Mouse (Mus musculus) intestine, embryonic 15.5 days (tissue): ENCODE results near the gene Clec2h. TPM values are rescaled to one million over a fixed set of nuclear protein-coding genes. Genes with fewer than 3 reads are reported as not detected.
"Not testable (repeated sequence)": the region's sequence is repeated elsewhere in the genome, so short reads cannot be mapped to it uniquely, and the experiment has no call there.

Experiments used
- ATAC-seq: fragments of 200-750 bp; cut with Nextera tagmentation; 2 replicates; pipeline ENCODE4 v1.8.0; 2017; ENCODE audit warnings: moderate TSS enrichment, moderate library complexity
- H3K27ac ChIP-seq: fragments of 300-500 bp; sonication (generic); 2 replicates; pipeline ENCODE4 v1.5.1; 2015; ENCODE audit warnings: mild to moderate bottlenecking, inconsistent platforms
- H3K27me3 ChIP-seq: fragments of 300-500 bp; sonication (generic); replicated peaks from 2 replicates; pipeline ENCODE4 v1.6.1; 2015; ENCODE audit warnings: inconsistent platforms
- H3K36me3 ChIP-seq: fragments of 300-500 bp; sonication (generic); 2 replicates; pipeline ENCODE4 v1.6.1; 2015; ENCODE audit warnings: inconsistent platforms
- H3K4me1 ChIP-seq: fragments of 300-500 bp; sonication (generic); replicated peaks from 2 replicates; pipeline ENCODE4 v1.6.1; 2015; ENCODE audit warnings: inconsistent platforms
- H3K4me2 ChIP-seq: fragments of 300-500 bp; sonication (generic); replicated peaks from 2 replicates; pipeline ENCODE4 v1.6.1; 2015; ENCODE audit warnings: mild to moderate bottlenecking, inconsistent platforms
- H3K4me3 ChIP-seq: fragments of 300-500 bp; sonication (generic); replicated peaks from 2 replicates; pipeline ENCODE4 v1.5.1; 2015; ENCODE audit warnings: inconsistent platforms
- H3K9ac ChIP-seq: fragments of 300-500 bp; sonication (generic); 2 replicates; pipeline ENCODE4 v1.6.1; 2015; ENCODE audit warnings: inconsistent platforms
- H3K9me3 ChIP-seq: fragments of 300-500 bp; sonication (generic); 2 replicates; pipeline ENCODE4 v1.6.1; 2016; ENCODE audit warnings: inconsistent platforms
- WGBS: fragments of 180-500 bp; shearing (Covaris S2); methylation state at CpG from one replicate; pipeline ENCODE4 v1.1.7; 2015; 5-methylcytosine and 5-hydroxymethylcytosine counted together
- polyA plus RNA-seq: library from polyadenylated mRNA; unstranded; fragments of >200 nt; fragmentation: Nextera tagmentation; extraction: Ambion mirVana; gene quantifications from 2 replicates; pipeline ENCODE4 v1.2.1, GENCODE M21; 2015

Clec2h gene
- polyA plus RNA-seq: 11.4 and 15.9 TPM in 2 replicates

- peak; percentile 89 for ATAC-seq
- no peak within 1 kb of the TSS for H3K9ac ChIP-seq
These were observed at the start of gene Clec2h for GRCm38 (mm10) chr6:128662206-128662605. Gene Clec2h, plus strand, starts transcription at chr6:128662385.

GRCm38 (mm10) chr6:128622733-128623132 lies 39.5 kb upstream of the Clec2h start:
- H3K27me3 ChIP-seq: no peaks in the 10 kb centered on the region
- H3K4me2 ChIP-seq: no peak overlapping the region
- WGBS: 85% methylated on average over 2 of the region's 2 CpGs
- no peaks in the 10 kb centered on the region for H3K36me3 ChIP-seq
- H3K9me3 ChIP-seq: no peaks in the 10 kb centered on the region
- no peaks in the 10 kb centered on the region for H3K4me1 ChIP-seq
- ATAC-seq: no peak
- H3K4me3 ChIP-seq: no peak overlapping the region
- no peak overlapping the region for H3K27ac ChIP-seq
- H3K9ac ChIP-seq: no peak overlapping the region

More at GRCm38 (mm10) chr6:128662206-128662605, at the start of gene Clec2h:
- H3K9me3 ChIP-seq: no peaks in the 10 kb centered on the region
- H3K27ac ChIP-seq: no peak within 1 kb of the TSS
- H3K4me3 ChIP-seq: no peak within 1 kb of the TSS
- H3K4me2 ChIP-seq: no peak within 1 kb of the TSS
- no peaks in the 10 kb centered on the region for H3K27me3 ChIP-seq
- no peaks in the 10 kb centered on the region for H3K4me1 ChIP-seq
- WGBS: 21% methylated on average over 1 of the region's 1 CpGs
- H3K36me3 ChIP-seq: no peaks in the 10 kb centered on the region

GRCm38 (mm10) chr6:128623433-128623832 lies 38.8 kb upstream of the Clec2h start, which contains the start of gene Klrb1a:
Gene Klrb1a, minus strand, starts transcription at chr6:128623533.
- ATAC-seq, H3K9me3 ChIP-seq, H3K36me3 ChIP-seq, H3K27ac ChIP-seq, H3K4me3 ChIP-seq, H3K27me3 ChIP-seq, H3K4me1 ChIP-seq, H3K9ac ChIP-seq, H3K4me2 ChIP-seq: not testable (repeated sequence)
- WGBS: 97% methylated on average over 5 of the region's 5 CpGs

GRCm38 (mm10) chr6:128624425-128624824 lies 37.8 kb upstream of the Clec2h start:
- H3K4me2 ChIP-seq: no peak overlapping the region
- no peak overlapping the region for H3K27ac ChIP-seq
- H3K9ac ChIP-seq: no peak overlapping the region
- no peaks in the 10 kb centered on the region for H3K9me3 ChIP-seq
- no peaks in the 10 kb centered on the region for H3K36me3 ChIP-seq
- H3K4me3 ChIP-seq: no peak overlapping the region
- no peaks in the 10 kb centered on the region for H3K27me3 ChIP-seq
- WGBS: 79% methylated on average over 4 of the region's 4 CpGs
- no peaks in the 10 kb centered on the region for H3K4me1 ChIP-seq
- no peak for ATAC-seq

GRCm38 (mm10) chr6:128625246-128625645 lies 36.9 kb upstream of the Clec2h start:
- not testable (repeated sequence) for H3K4me1 ChIP-seq, H3K27ac ChIP-seq, H3K4me2 ChIP-seq, H3K9me3 ChIP-seq, H3K9ac ChIP-seq, H3K4me3 ChIP-seq, H3K27me3 ChIP-seq, ATAC-seq, H3K36me3 ChIP-seq
- WGBS: 88% methylated on average over 6 of the region's 6 CpGs

GRCm38 (mm10) chr6:128629771-128630739 lies 32.1 kb upstream of the Clec2h start:
- not testable (repeated sequence) for H3K9me3 ChIP-seq, H3K36me3 ChIP-seq, H3K27ac ChIP-seq, H3K27me3 ChIP-seq, H3K9ac ChIP-seq, H3K4me3 ChIP-seq, H3K4me1 ChIP-seq, H3K4me2 ChIP-seq
- 55% methylated on average over 13 of the region's 13 CpGs for WGBS
- peak; percentile 84 for ATAC-seq

GRCm38 (mm10) chr6:128630912-128631905 lies 31.0 kb upstream of the Clec2h start:
- 50% methylated on average over 15 of the region's 15 CpGs for WGBS
- not testable (repeated sequence) for H3K36me3 ChIP-seq, H3K9ac ChIP-seq, H3K27me3 ChIP-seq, H3K4me1 ChIP-seq, H3K9me3 ChIP-seq, H3K4me2 ChIP-seq, H3K4me3 ChIP-seq
- ATAC-seq: peak; percentile 78
- H3K27ac ChIP-seq: 0 out of 2 replicates have a peak overlapping the region, but pooled peaks have one; percentile 32

GRCm38 (mm10) chr6:128640673-128641072 lies 21.5 kb upstream of the Clec2h start:
- no peaks in the 10 kb centered on the region for H3K36me3 ChIP-seq
- WGBS: 70% methylated on average over 1 of the region's 1 CpGs
- no peaks in the 10 kb centered on the region for H3K4me1 ChIP-seq
- H3K27me3 ChIP-seq: no peaks in the 10 kb centered on the region
- no peak overlapping the region for H3K9ac ChIP-seq
- ATAC-seq: peak; percentile 63
- peak overlapping the region; percentile 65 for H3K27ac ChIP-seq
- no peaks in the 10 kb centered on the region for H3K9me3 ChIP-seq
- H3K4me3 ChIP-seq: no peak overlapping the region
- H3K4me2 ChIP-seq: no peak overlapping the region

- Histone ChIP-seq H3K4me1 (no peaks in the 10 kb centered on the region), H3K4me2 (no peak overlapping the region), H3K36me3 (no peaks in the 10 kb centered on the region), H3K27me3 (no peaks in the 10 kb centered on the region), H3K4me3 (no peak overlapping the region), H3K9me3 (no peaks in the 10 kb centered on the region), H3K9ac (no peak overlapping the region), H3K27ac (peak overlapping the region; percentile 74)
- 57% methylated on average over 2 of the region's 2 CpGs for WGBS
- ATAC-seq: peak; percentile 95
These were observed 21.0 kb upstream of the Clec2h start for GRCm38 (mm10) chr6:128641116-128641716.

GRCm38 (mm10) chr6:128643999-128644398 lies 18.2 kb upstream of the Clec2h start:
- H3K27ac ChIP-seq: no peak overlapping the region
- ATAC-seq: no peak

GRCm38 (mm10) chr6:128644694-128645093 lies 17.5 kb upstream of the Clec2h start:
- WGBS: 96% methylated on average over 20 of the region's 20 CpGs
- not testable (repeated sequence) for H3K4me3 ChIP-seq, H3K27me3 ChIP-seq, H3K9me3 ChIP-seq, ATAC-seq, H3K4me1 ChIP-seq, H3K36me3 ChIP-seq, H3K4me2 ChIP-seq, H3K27ac ChIP-seq, H3K9ac ChIP-seq

More at GRCm38 (mm10) chr6:128643999-128644398, 18.2 kb upstream of the Clec2h start:
- Histone ChIP-seq H3K4me1 (no peaks in the 10 kb centered on the region; the same call in 1 of the 2 replicates), H3K4me2 (no peak overlapping the region), H3K9ac (no peak overlapping the region), H3K4me3 (no peak overlapping the region), H3K9me3 (no peaks in the 10 kb centered on the region), H3K36me3 (no peaks in the 10 kb centered on the region), H3K27me3 (no peaks in the 10 kb centered on the region)
- WGBS: 65% methylated on average over 2 of the region's 2 CpGs

- not testable (repeated sequence) for ATAC-seq, H3K27ac ChIP-seq, H3K4me3 ChIP-seq, H3K27me3 ChIP-seq, H3K9me3 ChIP-seq, H3K36me3 ChIP-seq, H3K4me2 ChIP-seq, H3K4me1 ChIP-seq, H3K9ac ChIP-seq
- WGBS: 88% methylated on average over 12 of the region's 12 CpGs
These were observed 16.5 kb upstream of the Clec2h start for GRCm38 (mm10) chr6:128645708-128646107.
